Mouse (Mus musculus) hindbrain, embryonic 13.5 days (tissue): Measurements from ENCODE around the gene Wfs1. TPM values are rescaled to one million over a fixed set of nuclear protein-coding genes. Genes with fewer than 3 reads are reported as not detected.
"Not testable (repeated sequence)": the region's sequence is repeated elsewhere in the genome, so short reads cannot be mapped to it uniquely, and the experiment has no call there.

Source experiments
- ATAC-seq: fragments of 200-750 bp; cut with Nextera tagmentation; 2 replicates; pipeline ENCODE4 v1.8.0; 2017; ENCODE audit warnings: moderate TSS enrichment; ENCODE audit not compliant: low FRiP score
- H3K27ac ChIP-seq: fragments of 300-500 bp; sonication (generic); 2 replicates; pipeline ENCODE4 v1.5.1; 2015; ENCODE audit warnings: inconsistent platforms, mild to moderate bottlenecking, moderate library complexity
- H3K27me3 ChIP-seq: fragments of 300-500 bp; sonication (generic); 2 replicates; pipeline ENCODE4 v1.6.1; 2015; ENCODE audit warnings: mild to moderate bottlenecking, inconsistent platforms
- H3K36me3 ChIP-seq: fragments of 300-500 bp; sonication (generic); 2 replicates; pipeline ENCODE4 v1.6.1; 2015; ENCODE audit warnings: mild to moderate bottlenecking, inconsistent platforms
- H3K4me1 ChIP-seq: fragments of 300-500 bp; sonication (generic); replicated peaks from 2 replicates; pipeline ENCODE4 v1.6.1; 2015; ENCODE audit warnings: inconsistent platforms
- H3K4me2 ChIP-seq: fragments of 300-500 bp; sonication (generic); 2 replicates; pipeline ENCODE4 v1.6.1; 2015; ENCODE audit warnings: inconsistent platforms, mild to moderate bottlenecking, moderate library complexity
- H3K4me3 ChIP-seq: fragments of 300-500 bp; sonication (generic); 2 replicates; pipeline ENCODE4 v1.5.1; 2015; ENCODE audit warnings: mild to moderate bottlenecking, inconsistent platforms
- H3K9ac ChIP-seq: fragments of 300-500 bp; sonication (generic); 2 replicates; pipeline ENCODE4 v1.6.1; 2015; ENCODE audit warnings: mild to moderate bottlenecking, inconsistent platforms
- H3K9me3 ChIP-seq: fragments of 300-500 bp; sonication (generic); 2 replicates; pipeline ENCODE4 v1.6.1; 2016; ENCODE audit warnings: inconsistent platforms
- WGBS: fragments of 180-500 bp; shearing (Covaris S2); methylation state at CpG from one replicate; pipeline ENCODE4 v1.1.7; 2015; 5-methylcytosine and 5-hydroxymethylcytosine counted together
- polyA plus RNA-seq: library from polyadenylated mRNA; unstranded; fragments of >200 nt; fragmentation: Nextera tagmentation; extraction: Ambion mirVana; gene quantifications from 2 replicates; pipeline ENCODE4 v1.2.1, GENCODE M21; 2015

Gene Wfs1
- polyA plus RNA-seq, 1 experiment from 2014 or later = 6.0 TPM

DNA sequence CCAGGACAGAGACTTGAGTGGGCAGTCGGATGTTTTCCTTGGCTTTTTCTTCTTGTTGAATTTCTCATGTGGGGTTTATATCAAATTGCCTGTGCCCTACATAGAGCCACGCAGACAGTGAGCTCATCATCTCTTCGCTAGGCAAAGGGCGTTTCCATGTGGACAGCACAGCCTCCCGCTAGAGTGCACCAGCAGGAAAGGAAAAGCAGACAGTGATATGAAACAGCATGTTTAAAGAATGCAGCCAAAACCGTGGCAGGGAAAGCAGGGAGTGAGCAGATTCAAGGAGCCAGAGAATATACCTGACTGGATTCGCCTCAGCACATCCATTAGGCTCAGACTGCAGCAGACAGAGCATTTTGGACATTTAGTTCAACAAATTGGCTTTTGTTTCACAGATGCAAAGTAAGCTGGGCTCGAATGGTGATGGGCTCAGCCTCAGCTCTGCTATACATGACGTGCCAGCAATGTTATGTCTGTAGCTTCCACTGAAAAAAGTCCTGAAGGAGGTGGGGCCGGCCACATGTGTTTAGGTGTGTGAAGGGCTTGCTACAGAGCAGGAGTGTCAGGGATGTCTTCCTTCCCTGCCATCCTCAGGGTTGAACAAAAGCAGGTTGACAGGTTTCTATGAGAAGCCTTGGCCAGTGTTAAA is 21.8 kb upstream of the Wfs1 start:
- Histone ChIP-seq H3K27me3 (peaks cover 13% of the 10 kb centered on the region), H3K36me3 (no peaks in the 10 kb centered on the region), H3K9ac (no peak overlapping the region), H3K4me1 (peaks cover 4% of the 10 kb centered on the region), H3K4me2 (no peak overlapping the region), H3K4me3 (no peak overlapping the region), H3K9me3 (peaks cover 10% of the 10 kb centered on the region), H3K27ac (peak overlapping the region; percentile 37; the same call in 1 of the 2 replicates)
- 0 out of 2 replicates have a peak, but pooled peaks have one; percentile 36 for ATAC-seq
- 72% methylated on average over 10 of the region's 10 CpGs for WGBS

DNA sequence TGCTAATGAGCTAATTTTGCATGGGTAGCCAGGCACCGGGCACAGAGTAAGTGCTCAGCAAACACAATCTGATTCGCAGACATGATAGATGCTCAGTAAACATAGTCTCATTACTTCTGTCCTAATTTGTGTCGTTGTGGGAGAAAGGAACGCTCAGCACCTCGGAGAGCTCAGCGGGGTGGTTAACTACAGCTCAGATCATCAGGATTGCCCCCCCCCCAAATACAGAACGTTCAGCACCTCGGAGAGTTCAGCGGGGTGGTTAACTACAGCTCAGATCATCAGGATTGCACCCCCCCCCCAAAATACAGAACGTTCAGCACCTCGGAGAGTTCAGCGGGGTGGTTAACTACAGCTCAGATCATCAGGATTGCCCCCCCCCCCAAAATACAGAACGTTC is 20.8 kb upstream of the Wfs1 start:
- 27% methylated on average over 13 of the region's 13 CpGs for whole genome bisulfite sequencing
- not testable (repeated sequence) for ATAC-seq, H3K27ac ChIP-seq, H3K4me3 ChIP-seq, H3K4me1 ChIP-seq, H3K36me3 ChIP-seq, H3K27me3 ChIP-seq, H3K4me2 ChIP-seq, H3K9ac ChIP-seq
- H3K9me3 ChIP-seq = peaks cover 10% of the 10 kb centered on the region

DNA sequence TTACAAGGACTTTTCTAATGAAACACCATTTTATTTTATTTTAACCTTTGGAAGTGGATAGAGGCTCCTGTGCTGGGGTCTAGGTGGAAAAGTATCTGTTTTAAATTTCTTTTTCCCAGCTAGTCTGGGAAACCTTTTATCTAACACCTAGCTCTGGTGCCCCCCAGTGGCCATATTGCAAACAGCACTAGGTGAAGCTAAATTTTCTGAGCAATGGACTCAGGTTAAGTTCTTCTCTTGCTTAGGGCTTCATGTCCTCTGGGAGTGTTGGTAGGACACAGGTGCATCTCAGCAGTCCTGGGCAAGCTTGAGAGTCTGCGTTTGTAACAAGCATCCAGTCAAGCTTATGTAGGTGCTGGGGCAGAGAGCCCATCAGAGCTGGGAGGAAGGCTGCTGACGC is 13.0 kb upstream of the Wfs1 start:
- Histone ChIP-seq H3K4me3 (no peak overlapping the region), H3K36me3 (no peaks in the 10 kb centered on the region), H3K4me1 (no peaks in the 10 kb centered on the region), H3K9me3 (no peaks in the 10 kb centered on the region), H3K27ac (no peak overlapping the region), H3K4me2 (no peak overlapping the region), H3K27me3 (peaks cover 3% of the 10 kb centered on the region; the same call in 1 of the 2 replicates), H3K9ac (no peak overlapping the region)
- 50% methylated on average over 2 of the region's 2 CpGs for WGBS
- ATAC-seq = no peak

- Histone ChIP-seq H3K36me3 (no peaks in the 10 kb centered on the region), H3K9me3 (no peaks in the 10 kb centered on the region), H3K4me3 (no peak overlapping the region), H3K4me1 (no peaks in the 10 kb centered on the region), H3K27ac (no peak overlapping the region), H3K27me3 (peaks cover 3% of the 10 kb centered on the region; the same call in 1 of the 2 replicates), H3K9ac (no peak overlapping the region), H3K4me2 (no peak overlapping the region)
- ATAC-seq = no peak
- WGBS = 89% methylated on average over 9 of the region's 9 CpGs
Measured at GRCm38 (mm10) chr5:37001002-37001401, 12.0 kb upstream of the Wfs1 start.

DNA sequence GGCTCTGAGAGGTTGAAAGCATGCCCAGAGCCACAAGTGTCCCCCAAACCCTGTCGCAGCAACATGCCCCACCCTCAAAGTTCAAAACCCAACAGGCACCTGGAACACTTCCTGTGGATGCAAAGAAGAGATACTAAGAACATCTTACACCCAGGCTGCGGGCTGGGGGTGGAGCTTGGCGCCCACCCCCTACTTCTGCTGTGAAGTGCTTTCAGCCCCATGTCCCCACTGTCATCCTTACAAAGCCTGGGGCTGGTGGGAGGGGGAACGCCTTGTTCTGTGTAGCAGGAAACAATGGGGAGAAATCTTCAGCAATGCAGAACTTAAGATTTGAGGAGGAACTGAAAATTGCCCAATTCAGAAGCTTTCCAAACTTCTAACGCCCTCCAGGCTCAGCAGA is 9.0 kb upstream of the Wfs1 start:
- ATAC-seq = no peak
- 42% methylated on average over 5 of the region's 5 CpGs for WGBS
- Histone ChIP-seq H3K27ac (no peak overlapping the region), H3K27me3 (peaks cover 3% of the 10 kb centered on the region; the same call in 1 of the 2 replicates), H3K9me3 (no peaks in the 10 kb centered on the region), H3K9ac (no peak overlapping the region), H3K4me2 (no peak overlapping the region), H3K4me1 (no peaks in the 10 kb centered on the region), H3K36me3 (no peaks in the 10 kb centered on the region), H3K4me3 (no peak overlapping the region)

- Histone ChIP-seq H3K36me3 (no peaks in the 10 kb centered on the region), H3K9ac (no peak overlapping the region), H3K4me1 (no peaks in the 10 kb centered on the region), H3K9me3 (no peaks in the 10 kb centered on the region), H3K4me3 (no peak overlapping the region), H3K27me3 (peaks cover 3% of the 10 kb centered on the region; the same call in 1 of the 2 replicates), H3K27ac (no peak overlapping the region), H3K4me2 (no peak overlapping the region)
- no peak for ATAC-seq
- 85% methylated on average over 14 of the region's 14 CpGs for WGBS
Measured at GRCm38 (mm10) chr5:36996410-36996809, 7.4 kb upstream of the Wfs1 start.

DNA sequence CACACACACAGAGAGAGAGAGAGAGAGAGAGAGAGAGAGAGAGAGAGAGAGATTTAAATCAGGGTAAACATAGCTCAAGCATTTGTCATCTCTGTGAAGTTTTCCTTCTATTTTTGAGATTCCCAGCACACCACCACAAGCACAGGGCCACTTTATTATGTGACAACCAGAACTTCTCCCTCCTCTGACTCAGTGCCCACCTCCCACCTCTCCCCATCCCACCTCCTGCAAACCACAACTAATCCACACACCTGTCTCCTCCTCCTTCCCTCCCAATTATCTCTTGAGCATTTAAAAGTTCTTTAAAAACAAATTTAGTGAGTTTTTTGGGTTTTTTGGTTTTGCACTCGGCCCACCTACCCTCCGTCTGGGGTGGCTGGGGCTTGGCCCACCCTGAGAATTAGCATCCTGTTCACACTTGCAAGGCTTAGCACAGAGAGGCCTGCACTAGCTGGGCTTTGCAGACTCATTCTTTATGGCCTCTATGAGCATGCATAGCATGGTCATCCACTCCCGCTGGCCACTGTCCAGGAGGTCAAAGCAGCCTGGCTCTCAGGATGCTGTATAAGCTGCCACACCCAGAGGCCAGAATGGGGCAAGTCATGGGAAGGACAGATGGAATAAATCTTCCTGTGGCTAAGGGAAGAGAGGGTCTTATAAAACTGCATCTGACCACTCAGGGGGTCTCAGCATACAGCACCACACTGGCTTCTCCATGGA is 1.8 kb upstream of the Wfs1 start:
- ATAC-seq = no peak
- Histone ChIP-seq H3K9ac (no peak overlapping the region), H3K27ac (no peak overlapping the region), H3K4me2 (no peak overlapping the region), H3K4me1 (peaks cover 16% of the 10 kb centered on the region), H3K4me3 (no peak overlapping the region), H3K36me3 (no peaks in the 10 kb centered on the region), H3K27me3 (peaks cover 7% of the 10 kb centered on the region; the same call in 1 of the 2 replicates), H3K9me3 (no peaks in the 10 kb centered on the region)
- 75% methylated on average over 3 of the region's 3 CpGs for WGBS

- Histone ChIP-seq H3K9me3 (no peaks in the 10 kb centered on the region), H3K4me3 (no peak overlapping the region), H3K27ac (no peak overlapping the region), H3K27me3 (peaks cover 7% of the 10 kb centered on the region; the same call in 1 of the 2 replicates), H3K36me3 (no peaks in the 10 kb centered on the region), H3K9ac (no peak overlapping the region), H3K4me1 (peaks cover 16% of the 10 kb centered on the region), H3K4me2 (no peak overlapping the region)
- no peak for ATAC-seq
- 31% methylated on average over 3 of the region's 3 CpGs for WGBS
Measured at GRCm38 (mm10) chr5:36990196-36990595, 1.2 kb upstream of the Wfs1 start.

DNA sequence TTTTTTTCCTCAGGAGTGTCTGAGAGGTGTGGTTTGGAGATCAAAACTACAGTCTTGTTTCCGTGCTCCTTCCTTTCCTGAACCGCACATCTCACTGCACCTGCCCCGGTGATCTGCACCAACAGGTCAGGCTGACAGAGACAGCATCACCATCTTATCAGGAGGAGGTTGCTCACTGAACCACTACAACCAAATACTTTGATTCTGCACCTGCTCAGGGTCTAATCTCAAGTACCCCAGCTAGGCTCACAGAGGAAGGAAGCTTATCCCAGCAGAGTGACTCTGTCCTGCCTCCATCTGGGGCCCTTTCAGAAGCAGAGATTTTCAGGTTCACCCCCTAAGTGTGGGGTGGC is 596 bp upstream of the Wfs1 start:
- WGBS = 10% methylated on average over 3 of the region's 3 CpGs
- Histone ChIP-seq H3K27me3 (peaks cover 7% of the 10 kb centered on the region; the same call in 1 of the 2 replicates), H3K4me1 (peaks cover 16% of the 10 kb centered on the region), H3K4me3 (peak overlapping the region; percentile 72), H3K27ac (no peak overlapping the region), H3K9ac (no peak overlapping the region), H3K4me2 (peak overlapping the region; percentile 97), H3K9me3 (no peaks in the 10 kb centered on the region), H3K36me3 (no peaks in the 10 kb centered on the region)
- no peak for ATAC-seq

- Histone ChIP-seq H3K9ac (peak overlapping the region; percentile 79), H3K9me3 (no peaks in the 10 kb centered on the region), H3K4me2 (peak overlapping the region; percentile 97), H3K27ac (0 out of 2 replicates have a peak overlapping the region, but pooled peaks have one; percentile 30), H3K4me3 (peak overlapping the region; percentile 72), H3K36me3 (no peaks in the 10 kb centered on the region), H3K27me3 (peaks cover 7% of the 10 kb centered on the region; the same call in 1 of the 2 replicates), H3K4me1 (peaks cover 16% of the 10 kb centered on the region)
- WGBS = 13% methylated on average over 24 of the region's 24 CpGs
- ATAC-seq = peak; percentile 57
Measured at GRCm38 (mm10) chr5:36988124-36988780, 753 bp downstream of the Wfs1 start.

- Histone ChIP-seq H3K9ac (no peak overlapping the region), H3K4me2 (no peak overlapping the region)
- no peak for ATAC-seq
Measured at GRCm38 (mm10) chr5:36986617-36987016, 2.4 kb downstream of the Wfs1 start.

GRCm38 (mm10) chr5:36982271-36982670 is 6.7 kb downstream of the Wfs1 start:
- Histone ChIP-seq H3K4me1 (no peaks in the 10 kb centered on the region), H3K9ac (no peak overlapping the region), H3K4me3 (no peak overlapping the region), H3K9me3 (no peaks in the 10 kb centered on the region), H3K4me2 (no peak overlapping the region), H3K27ac (no peak overlapping the region), H3K36me3 (no peaks in the 10 kb centered on the region), H3K27me3 (no peaks in the 10 kb centered on the region; the same call in 1 of the 2 replicates)
- no peak for ATAC-seq
- 82% methylated on average over 4 of the region's 4 CpGs for WGBS

More at GRCm38 (mm10) chr5:36986617-36987016, 2.4 kb downstream of the Wfs1 start:
- Histone ChIP-seq H3K27me3 (peaks cover 7% of the 10 kb centered on the region; the same call in 1 of the 2 replicates), H3K4me3 (no peak overlapping the region), H3K27ac (no peak overlapping the region), H3K9me3 (no peaks in the 10 kb centered on the region), H3K4me1 (peaks cover 16% of the 10 kb centered on the region), H3K36me3 (no peaks in the 10 kb centered on the region)
- 85% methylated on average over 1 of the region's 1 CpGs for WGBS
